Mouse (Mus musculus) neural tube, embryonic 11.5 days (tissue): ENCODE measurements around the gene Ephb4. TPM values are rescaled to one million over a fixed set of nuclear protein-coding genes. Genes with fewer than 3 reads are reported as not detected.

ENCODE experiments used
- ATAC-seq: fragments of 200-750 bp; cut with Nextera tagmentation; 2 replicates; pipeline ENCODE4 v1.8.0; 2017; ENCODE audit warnings: moderate number of reproducible peaks, mild to moderate bottlenecking, moderate TSS enrichment, moderate library complexity; ENCODE audit not compliant: insufficient read depth, low FRiP score, low TSS enrichment
- DNase-seq: peaks from one replicate; pipeline ENCODE4 v3.0.0-alpha.2; 2015; ENCODE audit warnings: low spot score
- H3K27ac ChIP-seq: fragments of 300-500 bp; sonication (generic); 2 replicates; pipeline ENCODE4 v1.5.1; 2014; ENCODE audit warnings: low read depth, mild to moderate bottlenecking, low read length
- H3K27me3 ChIP-seq: fragments of 300-500 bp; sonication (generic); 2 replicates; pipeline ENCODE4 v1.6.1; 2014; ENCODE audit warnings: mild to moderate bottlenecking, low read length, mixed read lengths; ENCODE audit not compliant: control insufficient read depth, insufficient read depth
- H3K36me3 ChIP-seq: fragments of 300-500 bp; sonication (generic); 2 replicates; pipeline ENCODE4 v1.6.1; 2014; ENCODE audit warnings: mild to moderate bottlenecking, low read length, moderate library complexity, mixed read lengths; ENCODE audit not compliant: control insufficient read depth, insufficient read depth
- H3K4me1 ChIP-seq: fragments of 300-500 bp; sonication (generic); 2 replicates; pipeline ENCODE4 v1.6.1; 2014; ENCODE audit warnings: low read length, mixed read lengths; ENCODE audit not compliant: control insufficient read depth, insufficient read depth
- H3K4me2 ChIP-seq: fragments of 300-500 bp; sonication (generic); 2 replicates; pipeline ENCODE4 v1.6.1; 2014; ENCODE audit warnings: low read depth, mild to moderate bottlenecking, moderate library complexity
- H3K4me3 ChIP-seq: fragments of 300-500 bp; sonication (generic); 2 replicates; pipeline ENCODE4 v1.5.1; 2014; ENCODE audit warnings: low read depth, low read length
- H3K9ac ChIP-seq: fragments of 300-500 bp; sonication (generic); 2 replicates; pipeline ENCODE4 v1.6.1; 2014; ENCODE audit warnings: mild to moderate bottlenecking, low read length
- H3K9me3 ChIP-seq: fragments of 300-500 bp; sonication (generic); 2 replicates; pipeline ENCODE4 v1.6.1; 2016; ENCODE audit warnings: low read length; ENCODE audit not compliant: control insufficient read depth
- WGBS: fragments of 180-500 bp; shearing (Covaris S2); extraction: QIAGEN DNeasy Blood & Tissue Kit; methylation state at CpG from one replicate; pipeline ENCODE4 v1.1.7; 2014; 5-methylcytosine and 5-hydroxymethylcytosine counted together
- polyA plus RNA-seq: library from polyadenylated mRNA; unstranded; fragments of >200 nt; fragmentation: Nextera tagmentation; extraction: Ambion mirVana; gene quantifications from 2 replicates; pipeline ENCODE4 v1.2.1, GENCODE M21; 2014

Gene Ephb4
- polyA plus RNA-seq, 1 experiment from 2014 or later: 33.6 TPM

- ATAC-seq: no peak
Measured at GRCm38 (mm10) chr5:137340222-137340621, 9.7 kb upstream of the Ephb4 start.

DNA sequence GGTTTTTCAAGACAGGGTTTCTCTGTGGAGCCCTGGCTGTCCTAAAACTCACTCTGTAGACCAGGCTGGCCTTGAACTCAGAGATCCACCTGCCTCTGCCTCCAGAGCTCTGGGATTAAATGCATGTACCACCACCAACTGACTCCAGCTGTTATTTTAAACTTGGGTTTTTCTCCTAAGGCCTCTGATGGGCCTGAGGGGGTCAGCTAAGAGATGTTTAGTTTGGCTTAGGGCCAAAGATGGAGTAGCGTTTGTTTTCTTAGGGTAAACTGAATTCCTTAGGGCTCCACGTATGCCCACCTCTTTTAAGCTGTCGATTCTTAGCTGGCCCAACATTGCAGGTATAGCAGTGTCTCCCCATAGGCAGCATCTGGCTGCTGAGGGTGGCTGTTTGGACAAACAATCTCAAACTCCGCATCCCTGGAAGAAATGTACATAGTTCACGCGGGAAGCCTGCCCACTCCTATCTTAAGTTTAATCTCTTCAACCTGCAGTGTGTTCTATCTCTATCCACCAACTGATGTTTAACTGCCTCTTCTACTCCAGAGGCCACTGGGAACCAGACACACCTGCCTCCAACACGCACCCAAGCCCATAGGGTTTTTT, 7.4 kb upstream of the Ephb4 start:
- ATAC-seq: no peak
- WGBS: 85% methylated on average over 7 of the region's 7 CpGs
- no peaks in the 10 kb centered on the region for H3K9me3 ChIP-seq
- peaks cover 6% of the 10 kb centered on the region; the same call in 1 of the 2 replicates for H3K4me1 ChIP-seq
- DNase-seq: no peak
- H3K9ac ChIP-seq: no peak overlapping the region
- H3K4me2 ChIP-seq: no peak overlapping the region
- H3K36me3 ChIP-seq: no peaks in the 10 kb centered on the region
- H3K27ac ChIP-seq: no peak overlapping the region
- no peak overlapping the region for H3K4me3 ChIP-seq
- H3K27me3 ChIP-seq: no peaks in the 10 kb centered on the region

More at GRCm38 (mm10) chr5:137340222-137340621, 9.7 kb upstream of the Ephb4 start:
- H3K36me3 ChIP-seq: no peaks in the 10 kb centered on the region
- peaks cover 6% of the 10 kb centered on the region; the same call in 1 of the 2 replicates for H3K4me1 ChIP-seq
- WGBS: 81% methylated on average over 6 of the region's 6 CpGs
- H3K4me3 ChIP-seq: no peak overlapping the region
- no peaks in the 10 kb centered on the region for H3K27me3 ChIP-seq
- DNase-seq: no peak
- H3K9ac ChIP-seq: no peak overlapping the region
- no peaks in the 10 kb centered on the region for H3K9me3 ChIP-seq
- no peak overlapping the region for H3K27ac ChIP-seq
- H3K4me2 ChIP-seq: peak overlapping the region; percentile 84; the same call in 1 of the 2 replicates

DNA sequence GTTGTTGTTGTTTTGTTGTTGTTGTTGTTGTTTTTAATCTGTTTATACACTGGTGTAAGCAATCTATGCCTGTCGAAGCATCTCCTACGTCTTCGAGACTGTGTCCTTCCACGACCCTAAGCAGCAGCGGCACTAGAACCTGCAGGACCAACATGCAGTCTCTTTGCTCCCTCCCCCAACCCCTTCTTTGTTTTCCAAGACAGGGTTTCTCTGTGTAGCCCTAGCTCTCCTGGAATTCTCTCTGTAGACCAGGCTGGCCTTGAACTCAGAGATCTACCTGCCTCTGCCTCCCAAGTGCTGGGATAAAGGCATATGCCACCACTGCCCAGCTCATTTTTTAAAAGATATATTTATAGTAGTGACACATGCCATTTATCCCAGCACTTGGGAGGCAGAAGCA, 6.5 kb upstream of the Ephb4 start:
- ATAC-seq (no peak), DNase-seq (no peak)
- peaks cover 10% of the 10 kb centered on the region for H3K4me1 ChIP-seq
- H3K9ac ChIP-seq: no peak overlapping the region
- WGBS: 96% methylated on average over 5 of the region's 5 CpGs
- no peak overlapping the region for H3K4me3 ChIP-seq
- H3K4me2 ChIP-seq: no peak overlapping the region
- H3K27me3 ChIP-seq: no peaks in the 10 kb centered on the region
- H3K9me3 ChIP-seq: no peaks in the 10 kb centered on the region
- no peak overlapping the region for H3K27ac ChIP-seq
- H3K36me3 ChIP-seq: no peaks in the 10 kb centered on the region

- Histone ChIP-seq H3K9me3 (no peaks in the 10 kb centered on the region), H3K4me1 (peaks cover 11% of the 10 kb centered on the region), H3K4me3 (no peak overlapping the region), H3K4me2 (no peak overlapping the region), H3K27me3 (no peaks in the 10 kb centered on the region), H3K36me3 (no peaks in the 10 kb centered on the region), H3K27ac (no peak overlapping the region), H3K9ac (no peak overlapping the region)
- DNase-seq (no peak), ATAC-seq (no peak)
Measured at GRCm38 (mm10) chr5:137343869-137344268, 6.0 kb upstream of the Ephb4 start.

DNA sequence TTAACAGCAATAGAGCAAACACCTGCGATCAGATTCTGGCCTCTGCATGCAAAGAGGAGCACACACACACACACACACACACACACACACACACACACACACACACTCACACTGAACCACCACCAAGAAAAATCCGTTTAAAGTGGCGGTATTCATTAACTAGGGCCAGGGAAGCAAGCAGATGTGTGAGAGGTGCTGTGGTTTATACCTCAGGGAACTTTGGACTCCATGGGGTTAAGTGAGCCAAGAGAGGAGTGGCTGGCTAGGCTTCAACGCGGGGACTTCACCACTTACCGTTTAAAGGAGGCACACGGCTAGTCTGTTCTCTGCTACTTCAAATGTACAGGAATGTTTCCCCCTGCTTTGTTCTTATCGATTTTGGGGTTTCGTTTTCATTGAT, 4.1 kb upstream of the Ephb4 start:
- WGBS: 26% methylated on average over 9 of the region's 9 CpGs
- Histone ChIP-seq H3K9me3 (no peaks in the 10 kb centered on the region), H3K4me2 (no peak overlapping the region), H3K27ac (no peak overlapping the region), H3K4me3 (no peak overlapping the region), H3K27me3 (no peaks in the 10 kb centered on the region), H3K4me1 (peaks cover 13% of the 10 kb centered on the region), H3K36me3 (no peaks in the 10 kb centered on the region), H3K9ac (no peak overlapping the region)
- no peak for ATAC-seq
- no peak for DNase-seq

DNA sequence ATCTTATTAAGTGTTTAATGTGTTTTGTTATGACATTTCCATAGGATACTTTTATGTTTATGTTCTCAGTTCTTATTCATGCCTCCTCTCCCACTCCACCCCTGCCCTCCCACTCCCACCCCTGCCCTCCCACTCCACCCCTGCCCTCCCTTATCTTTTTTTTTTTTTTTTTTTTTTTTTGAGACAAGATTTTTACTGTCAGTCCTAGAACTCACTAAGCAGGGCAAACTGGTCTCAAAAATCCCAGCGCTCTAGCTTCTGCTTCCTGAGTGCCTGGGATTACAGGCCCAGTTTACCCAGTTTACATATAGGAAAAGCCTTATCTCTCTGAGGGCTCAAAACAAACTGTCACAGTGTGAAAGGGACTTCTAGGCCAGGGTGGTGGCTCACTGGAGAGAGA, 3.5 kb upstream of the Ephb4 start:
- Histone ChIP-seq H3K27me3 (no peaks in the 10 kb centered on the region), H3K4me2 (no peak overlapping the region), H3K27ac (no peak overlapping the region), H3K4me3 (no peak overlapping the region), H3K4me1 (peaks cover 14% of the 10 kb centered on the region), H3K9me3 (no peaks in the 10 kb centered on the region), H3K9ac (no peak overlapping the region), H3K36me3 (no peaks in the 10 kb centered on the region)
- no peak for ATAC-seq
- DNase-seq: no peak
- 77% methylated on average over 1 of the region's 1 CpGs for WGBS

GRCm38 (mm10) chr5:137346983-137347382, 2.9 kb upstream of the Ephb4 start:
- WGBS: 83% methylated on average over 4 of the region's 4 CpGs
- Histone ChIP-seq H3K36me3 (no peaks in the 10 kb centered on the region), H3K4me1 (peaks cover 19% of the 10 kb centered on the region), H3K9ac (no peak overlapping the region), H3K4me2 (no peak overlapping the region), H3K27ac (no peak overlapping the region), H3K4me3 (no peak overlapping the region), H3K9me3 (no peaks in the 10 kb centered on the region), H3K27me3 (no peaks in the 10 kb centered on the region)
- ATAC-seq: no peak
- DNase-seq: no peak

- Histone ChIP-seq H3K27ac (no peak overlapping the region), H3K36me3 (no peaks in the 10 kb centered on the region), H3K9ac (no peak overlapping the region; the same call in 1 of the 2 replicates), H3K4me3 (no peak overlapping the region), H3K9me3 (no peaks in the 10 kb centered on the region), H3K4me2 (peak overlapping the region; percentile 92), H3K4me1 (peaks cover 24% of the 10 kb centered on the region), H3K27me3 (no peaks in the 10 kb centered on the region)
- ATAC-seq (no peak), DNase-seq (no peak)
- whole genome bisulfite sequencing: 20% methylated on average over 7 of the region's 7 CpGs
Measured at GRCm38 (mm10) chr5:137347856-137348255, 2.1 kb upstream of the Ephb4 start.
